Mouse (Mus musculus) layer of hippocampus, adult 9-10 months (tissue): ENCODE data around the gene Ddx41.

ENCODE experiments used
- DNase-seq: peaks from one replicate; pipeline ENCODE4 v3.0.0; 2022; ENCODE audit warnings: low spot score

The Ddx41 gene

GRCm38 (mm10) chr13:55506697-55507096 is 29.8 kb downstream of the Ddx41 start:
- DNase-seq, result no peak

GRCm38 (mm10) chr13:55505810-55506209 is 30.6 kb downstream of the Ddx41 start:
- no peak for DNase-seq

- DNase-seq, result no peak
Measured at GRCm38 (mm10) chr13:55504390-55504789, 32.1 kb downstream of the Ddx41 start.

- DNase-seq, result no peak
Measured at GRCm38 (mm10) chr13:55502405-55502804, 34.1 kb downstream of the Ddx41 start.

- no peak for DNase-seq
Measured at GRCm38 (mm10) chr13:55500575-55500974, 35.9 kb downstream of the Ddx41 start.

- DNase-seq, result no peak
Measured at GRCm38 (mm10) chr13:55498906-55499305, 37.6 kb downstream of the Ddx41 start.

GRCm38 (mm10) chr13:55496661-55497060 is 39.8 kb downstream of the Ddx41 start:
- no peak for DNase-seq

GRCm38 (mm10) chr13:55495702-55496101 is 40.8 kb downstream of the Ddx41 start:
- no peak for DNase-seq

GRCm38 (mm10) chr13:55494883-55495621 is 41.4 kb downstream of the Ddx41 start:
- no peak for DNase-seq

GRCm38 (mm10) chr13:55494257-55494656 is 42.2 kb downstream of the Ddx41 start:
- DNase-seq, result no peak

- DNase-seq, result no peak
Measured at GRCm38 (mm10) chr13:55487578-55488498, 48.6 kb downstream of the Ddx41 start, which contains the start of gene Dbn1. Gene Dbn1 (minus strand): TSS chr13:55488111.

GRCm38 (mm10) chr13:55486916-55487577 is 49.4 kb downstream of the Ddx41 start:
- no peak for DNase-seq

GRCm38 (mm10) chr13:55486029-55486794 is 50.2 kb downstream of the Ddx41 start:
- DNase-seq, result no peak

- no peak for DNase-seq
Measured at GRCm38 (mm10) chr13:55484520-55485088, 51.9 kb downstream of the Ddx41 start.

GRCm38 (mm10) chr13:55483593-55483992 is 52.9 kb downstream of the Ddx41 start:
- peak; percentile 72 for DNase-seq

GRCm38 (mm10) chr13:55483071-55483470 is 53.4 kb downstream of the Ddx41 start:
- no peak for DNase-seq

- DNase-seq, result no peak
Measured at GRCm38 (mm10) chr13:55482542-55482941, 53.9 kb downstream of the Ddx41 start.
